Mouse (Mus musculus): ENCODE measurements around the gene Cyp2a5. TPM values are rescaled to one million over a fixed set of nuclear protein-coding genes. Genes with fewer than 3 reads are reported as not detected.
"Not testable (repeated sequence)": the region's sequence is repeated elsewhere in the genome, so short reads cannot be mapped to it uniquely, and the experiment has no call there.

The Cyp2a5 gene
- polyA plus RNA-seq, 1 experiment from 2014 or later = 0.13 TPM

GRCm38 (mm10) chr7:26850063-26850462 lies 15.0 kb downstream of the Cyp2a5 start:
- not testable (repeated sequence) for ATAC-seq (replicated peaks; ENCODE audit: extremely low read depth, insufficient read depth, low FRiP score); H3K4me3 ChIP-seq (ENCODE audit: low read length); H3K4me1 ChIP-seq (ENCODE audit: control insufficient read depth, insufficient read depth, low read length); H3K9ac ChIP-seq (ENCODE audit: low read length); H3K27me3 ChIP-seq (ENCODE audit: control insufficient read depth, insufficient read depth, low read length); H3K27ac ChIP-seq (ENCODE audit: low read length); H3K9me3 ChIP-seq (replicated peaks; ENCODE audit: control insufficient read depth, low read length); H3K36me3 ChIP-seq (ENCODE audit: control insufficient read depth, insufficient read depth); H3K4me2 ChIP-seq (ENCODE audit: low read depth, low read length)

GRCm38 (mm10) chr7:26878581-26878980 lies 43.5 kb downstream of the Cyp2a5 start:
- H3K4me2 ChIP-seq (ENCODE audit: low read depth, low read length); H3K27ac ChIP-seq (ENCODE audit: low read length); H3K36me3 ChIP-seq (ENCODE audit: control insufficient read depth, insufficient read depth); H3K4me3 ChIP-seq (ENCODE audit: low read length); ATAC-seq (replicated peaks; ENCODE audit: extremely low read depth, insufficient read depth, low FRiP score); H3K4me1 ChIP-seq (ENCODE audit: control insufficient read depth, insufficient read depth, low read length); H3K9me3 ChIP-seq (replicated peaks; ENCODE audit: control insufficient read depth, low read length); H3K27me3 ChIP-seq (ENCODE audit: control insufficient read depth, insufficient read depth, low read length); H3K9ac ChIP-seq (ENCODE audit: low read length): not testable (repeated sequence)

GRCm38 (mm10) chr7:26880600-26880999 lies 45.5 kb downstream of the Cyp2a5 start:
- not testable (repeated sequence) for ATAC-seq (replicated peaks; ENCODE audit: extremely low read depth, insufficient read depth, low FRiP score); H3K9me3 ChIP-seq (replicated peaks; ENCODE audit: control insufficient read depth, low read length); H3K9ac ChIP-seq (ENCODE audit: low read length); H3K27me3 ChIP-seq (ENCODE audit: control insufficient read depth, insufficient read depth, low read length); H3K4me1 ChIP-seq (ENCODE audit: control insufficient read depth, insufficient read depth, low read length); H3K27ac ChIP-seq (ENCODE audit: low read length); H3K4me2 ChIP-seq (ENCODE audit: low read depth, low read length); H3K4me3 ChIP-seq (ENCODE audit: low read length); H3K36me3 ChIP-seq (ENCODE audit: control insufficient read depth, insufficient read depth)
- WGBS = 75% methylated on average over 2 of the region's 3 CpGs

Other genes starting within 250 kb of the Cyp2a5 start
- not detected in 2 replicates for gene Vmn1r185, start 216.8 kb upstream of the Cyp2a5 start, polyA plus RNA-seq (2015; fragmentation: Nextera tagmentation; extraction: Ambion mirVana)
- not detected in 2 replicates for gene Cyp2b23, start 148.9 kb upstream of the Cyp2a5 start, polyA plus RNA-seq (2015; fragmentation: Nextera tagmentation; extraction: Ambion mirVana)
- gene Cyp2b19, start 78.2 kb upstream of the Cyp2a5 start, polyA plus RNA-seq (2015; fragmentation: Nextera tagmentation; extraction: Ambion mirVana) = not detected in 2 replicates
- 0.18 TPM in 1 of 2 replicates, not detected in the other for gene Cyp2g1, start 26.4 kb upstream of the Cyp2a5 start, polyA plus RNA-seq (2015; fragmentation: Nextera tagmentation; extraction: Ambion mirVana)
- not detected in 2 replicates for gene Cyp2a22, start 104.1 kb downstream of the Cyp2a5 start, polyA plus RNA-seq (2015; fragmentation: Nextera tagmentation; extraction: Ambion mirVana)
- gene Cyp2a12, start 193.8 kb downstream of the Cyp2a5 start, polyA plus RNA-seq (2015; fragmentation: Nextera tagmentation; extraction: Ambion mirVana) = not detected in 2 replicates

Measured in heart, embryonic 16.5 days (tissue).